Mouse (Mus musculus) neural tube, embryonic 14.5 days (tissue): ENCODE results near the gene Ppfibp1. TPM values are rescaled to one million over a fixed set of nuclear protein-coding genes. Genes with fewer than 3 reads are reported as not detected.
A peak's percentile ranks its signal among the peaks of the same experiment; 100 is the strongest.

ENCODE experiments used
- ATAC-seq: fragments of 200-750 bp; cut with Nextera tagmentation; 2 replicates; pipeline ENCODE4 v1.8.0; 2017; ENCODE audit warnings: low read depth, mild to moderate bottlenecking, moderate TSS enrichment, moderate library complexity
- H3K27ac ChIP-seq: fragments of 300-500 bp; sonication (generic); 2 replicates; pipeline ENCODE4 v1.5.1; 2014; ENCODE audit warnings: low read depth, mild to moderate bottlenecking, control low read depth, low read length, moderate library complexity, mixed read lengths
- H3K27me3 ChIP-seq: fragments of 300-500 bp; sonication (generic); 2 replicates; pipeline ENCODE4 v1.6.1; 2014; ENCODE audit warnings: low read length; ENCODE audit not compliant: control insufficient read depth, insufficient read depth
- H3K36me3 ChIP-seq: fragments of 300-500 bp; sonication (generic); 2 replicates; pipeline ENCODE4 v1.6.1; 2014; ENCODE audit warnings: low read length, mixed read lengths; ENCODE audit not compliant: control insufficient read depth, insufficient read depth
- H3K4me1 ChIP-seq: fragments of 300-500 bp; sonication (generic); 2 replicates; pipeline ENCODE4 v1.6.1; 2014; ENCODE audit warnings: low read length; ENCODE audit not compliant: control insufficient read depth, insufficient read depth
- H3K4me2 ChIP-seq: fragments of 300-500 bp; sonication (generic); 2 replicates; pipeline ENCODE4 v1.6.1; 2014; ENCODE audit warnings: mild to moderate bottlenecking, low read depth, low read length, control low read depth
- H3K4me3 ChIP-seq: fragments of 300-500 bp; sonication (generic); 2 replicates; pipeline ENCODE4 v1.5.1; 2014; ENCODE audit warnings: low read depth, low read length, control low read depth, mixed read lengths
- H3K9ac ChIP-seq: fragments of 300-500 bp; sonication (generic); replicated peaks from 2 replicates; pipeline ENCODE4 v1.6.1; 2014; ENCODE audit warnings: low read depth, mild to moderate bottlenecking, control low read depth, low read length, mixed read lengths
- H3K9me3 ChIP-seq: fragments of 300-500 bp; sonication (generic); 2 replicates; pipeline ENCODE4 v1.6.1; 2016; ENCODE audit warnings: low read length; ENCODE audit not compliant: control insufficient read depth
- WGBS: fragments of 180-500 bp; shearing (Covaris S2); extraction: QIAGEN DNeasy Blood & Tissue Kit; methylation state at CpG from one replicate; pipeline ENCODE4 v1.1.7; 2014; 5-methylcytosine and 5-hydroxymethylcytosine counted together
- polyA plus RNA-seq: library from polyadenylated mRNA; unstranded; fragments of >200 nt; fragmentation: Nextera tagmentation; extraction: Ambion mirVana; gene quantifications from 2 replicates; pipeline ENCODE4 v1.2.1, GENCODE M21; 2014

Gene Ppfibp1
- polyA plus RNA-seq = 8.5 and 14.7 TPM in 2 replicates

DNA sequence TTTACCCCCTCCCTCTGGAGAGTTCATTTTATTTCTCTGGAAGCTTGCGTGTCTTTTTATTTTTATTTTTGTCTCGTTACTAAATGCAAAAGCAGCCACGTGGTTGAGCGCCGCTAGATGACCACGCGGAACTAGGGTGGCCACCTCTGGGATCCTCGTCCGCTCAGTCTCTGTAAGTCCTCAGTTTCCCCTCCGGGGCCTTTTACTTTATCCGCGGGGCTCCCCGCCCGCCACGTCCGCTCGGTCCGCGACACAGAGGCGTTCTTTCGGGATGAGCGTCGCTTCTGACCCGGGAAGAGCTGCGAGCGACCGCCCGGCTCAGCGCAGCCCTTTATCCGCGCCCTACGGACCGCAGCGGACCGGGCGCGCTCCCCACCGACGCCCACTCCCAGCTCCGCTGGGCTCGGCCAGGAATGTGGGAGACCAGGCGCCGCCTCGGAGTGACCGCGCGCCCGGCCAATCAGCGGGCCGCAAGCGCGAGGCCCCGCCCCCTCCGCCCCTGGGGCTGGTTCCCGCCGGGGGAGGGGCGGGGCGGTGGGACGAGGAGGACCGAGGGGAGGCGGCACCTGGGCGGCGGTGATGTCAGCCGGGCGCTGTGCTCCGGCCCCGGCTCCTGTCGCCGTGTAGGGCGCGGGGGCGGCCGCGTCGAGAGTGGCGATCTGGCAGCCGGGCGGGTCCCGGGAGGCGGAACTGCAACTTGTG lies at the start of gene Ppfibp1:
Gene Ppfibp1, plus strand, starts transcription at position 530 of the 702 bp plus-strand sequence.
- Histone ChIP-seq H3K36me3 (no peaks in the 10 kb centered on the region), H3K4me3 (peak within 1 kb of the TSS; percentile 71), H3K4me2 (peak within 1 kb of the TSS; percentile 89), H3K9me3 (no peaks in the 10 kb centered on the region), H3K9ac (peak within 1 kb of the TSS; percentile 66), H3K27me3 (peaks cover 4% of the 10 kb centered on the region; the same call in 1 of the 2 replicates), H3K4me1 (no peaks in the 10 kb centered on the region), H3K27ac (no peak within 1 kb of the TSS)
- WGBS = under 1% methylated on average over 62 of the region's 80 CpGs
- peak; percentile 97 for ATAC-seq

DNA sequence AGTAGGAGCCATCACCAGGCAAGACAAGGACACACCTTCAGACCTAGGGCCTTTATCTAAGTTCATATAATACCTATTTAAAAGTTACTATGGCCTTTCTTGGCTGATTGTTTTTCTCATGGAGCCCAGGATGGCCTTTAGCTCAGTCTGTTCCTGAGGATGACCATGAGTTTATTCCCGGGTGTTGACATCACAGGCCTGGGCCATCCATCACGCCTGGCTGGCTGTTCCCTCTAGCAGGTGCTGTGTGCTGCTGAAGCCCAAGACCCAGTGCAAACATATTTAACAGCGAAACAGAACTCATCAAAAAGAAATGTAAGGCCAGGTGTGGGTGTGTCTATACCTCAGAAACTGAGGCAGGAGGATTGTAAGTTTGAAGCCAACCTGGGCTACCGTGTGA lies 49.4 kb upstream of the Ppfibp1 start:
- ATAC-seq = no peak
- WGBS = 89% methylated on average over 4 of the region's 4 CpGs
- Histone ChIP-seq H3K4me2 (no peak overlapping the region), H3K4me1 (no peaks in the 10 kb centered on the region), H3K9ac (no peak overlapping the region), H3K36me3 (no peaks in the 10 kb centered on the region), H3K4me3 (no peak overlapping the region), H3K9me3 (no peaks in the 10 kb centered on the region), H3K27me3 (no peaks in the 10 kb centered on the region), H3K27ac (no peak overlapping the region)

GRCm38 (mm10) chr6:146844867-146845266 lies 43.4 kb upstream of the Ppfibp1 start:
- Histone ChIP-seq H3K4me1 (no peaks in the 10 kb centered on the region), H3K9ac (no peak overlapping the region), H3K27me3 (no peaks in the 10 kb centered on the region), H3K4me2 (no peak overlapping the region), H3K9me3 (no peaks in the 10 kb centered on the region), H3K36me3 (no peaks in the 10 kb centered on the region), H3K27ac (no peak overlapping the region), H3K4me3 (no peak overlapping the region)
- ATAC-seq = no peak
- 85% methylated on average over 6 of the region's 6 CpGs for WGBS

- no peak overlapping the region for H3K4me3 ChIP-seq
- 76% methylated on average over 5 of the region's 5 CpGs for WGBS
- no peak overlapping the region for H3K4me2 ChIP-seq
- H3K36me3 ChIP-seq = no peaks in the 10 kb centered on the region
- no peak overlapping the region for H3K27ac ChIP-seq
- no peak overlapping the region for H3K9ac ChIP-seq
- H3K4me1 ChIP-seq = no peaks in the 10 kb centered on the region
- ATAC-seq = no peak
- no peaks in the 10 kb centered on the region for H3K27me3 ChIP-seq
- H3K9me3 ChIP-seq = no peaks in the 10 kb centered on the region
Measured at GRCm38 (mm10) chr6:146845347-146845746, 42.9 kb upstream of the Ppfibp1 start.

- peak; percentile 61; the same call in 1 of the 2 replicates for ATAC-seq
- Histone ChIP-seq H3K27ac (no peak overlapping the region), H3K4me2 (no peak overlapping the region), H3K27me3 (no peaks in the 10 kb centered on the region), H3K4me3 (no peak overlapping the region), H3K9ac (no peak overlapping the region), H3K9me3 (no peaks in the 10 kb centered on the region), H3K4me1 (no peaks in the 10 kb centered on the region), H3K36me3 (no peaks in the 10 kb centered on the region)
- WGBS = 72% methylated on average over 15 of the region's 15 CpGs
Measured at GRCm38 (mm10) chr6:146845961-146846750, 42.1 kb upstream of the Ppfibp1 start.

DNA sequence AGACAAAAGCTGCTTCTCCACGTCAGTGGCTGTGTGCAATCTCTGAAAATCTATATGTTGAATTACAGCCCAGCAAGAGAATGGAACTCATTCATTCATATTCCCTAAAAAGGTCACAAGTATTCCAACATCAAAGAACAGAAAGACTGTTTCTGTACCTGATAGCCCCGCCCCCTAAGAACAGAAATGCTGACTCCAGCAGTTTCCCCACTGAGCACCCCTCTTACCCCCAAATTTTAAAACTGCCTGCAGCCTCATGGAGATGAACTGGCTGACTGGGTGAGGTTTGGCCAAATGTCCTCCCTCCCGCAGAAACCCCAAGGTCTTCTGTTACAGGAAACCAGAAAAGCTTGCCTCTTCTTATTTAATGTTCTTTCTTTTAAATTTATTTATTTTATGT lies 40.9 kb upstream of the Ppfibp1 start:
- Histone ChIP-seq H3K4me3 (no peak overlapping the region), H3K9ac (no peak overlapping the region), H3K36me3 (no peaks in the 10 kb centered on the region), H3K27ac (no peak overlapping the region), H3K4me1 (no peaks in the 10 kb centered on the region), H3K27me3 (no peaks in the 10 kb centered on the region), H3K9me3 (no peaks in the 10 kb centered on the region), H3K4me2 (no peak overlapping the region)
- ATAC-seq = no peak
- 70% methylated on average over 3 of the region's 3 CpGs for WGBS

DNA sequence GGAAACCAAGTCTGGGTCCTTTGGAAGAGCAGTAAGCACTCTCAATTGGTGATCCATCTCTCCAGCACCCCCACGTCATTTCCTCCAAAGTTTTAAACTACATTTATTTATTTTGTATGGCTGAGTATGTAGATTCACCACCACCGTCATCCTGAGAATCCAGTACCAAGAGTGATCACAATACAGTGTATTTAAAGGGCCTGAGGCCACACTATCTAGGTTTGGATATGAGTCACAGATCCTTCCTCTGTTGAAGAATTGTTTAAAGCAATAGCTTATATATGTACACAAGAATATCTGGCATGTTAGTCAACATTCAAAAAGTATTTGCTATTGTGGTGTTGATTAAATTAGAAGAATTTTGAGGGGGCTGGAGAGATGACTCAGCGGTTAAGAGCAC lies 40.0 kb upstream of the Ppfibp1 start:
- no peaks in the 10 kb centered on the region for H3K9me3 ChIP-seq
- H3K4me3 ChIP-seq = no peak overlapping the region
- H3K4me2 ChIP-seq = no peak overlapping the region
- H3K9ac ChIP-seq = no peak overlapping the region
- H3K27ac ChIP-seq = no peak overlapping the region
- no peaks in the 10 kb centered on the region for H3K36me3 ChIP-seq
- no peak for ATAC-seq
- no peaks in the 10 kb centered on the region for H3K4me1 ChIP-seq
- WGBS = 84% methylated on average over 3 of the region's 3 CpGs
- H3K27me3 ChIP-seq = no peaks in the 10 kb centered on the region

- Histone ChIP-seq H3K9ac (no peak within 1 kb of the TSS), H3K4me3 (no peak within 1 kb of the TSS), H3K9me3 (no peaks in the 10 kb centered on the region), H3K27ac (no peak within 1 kb of the TSS), H3K36me3 (no peaks in the 10 kb centered on the region), H3K4me1 (no peaks in the 10 kb centered on the region), H3K4me2 (no peak within 1 kb of the TSS), H3K27me3 (no peaks in the 10 kb centered on the region)
- 68% methylated on average over 4 of the region's 4 CpGs for WGBS
- no peak for ATAC-seq
Measured at GRCm38 (mm10) chr6:146850050-146850449, 38.2 kb upstream of the Ppfibp1 start, which contains the start of gene Smco2. Gene Smco2, plus strand, starts transcription at chr6:146850104.

GRCm38 (mm10) chr6:146851916-146852315 lies 36.4 kb upstream of the Ppfibp1 start:
- Histone ChIP-seq H3K4me1 (no peaks in the 10 kb centered on the region), H3K27me3 (no peaks in the 10 kb centered on the region), H3K4me2 (no peak overlapping the region), H3K9ac (no peak overlapping the region), H3K9me3 (no peaks in the 10 kb centered on the region), H3K27ac (no peak overlapping the region), H3K4me3 (no peak overlapping the region), H3K36me3 (no peaks in the 10 kb centered on the region)
- 84% methylated on average over 3 of the region's 3 CpGs for WGBS
- ATAC-seq = no peak
